Comparison of ENCODE assay signal across 17 mouse cellular contexts in genomic region chr13:112289981-112290380, GRCm38 (mm10). TPM values are rescaled to one million over a fixed set of nuclear protein-coding genes. Genes with fewer than 3 reads are reported as not detected.
DNase-seq lines count a peak whose midpoint lies in the region; ATAC-seq and TF ChIP-seq lines count a peak whose summit lies in the region.
"Had no signal": no experiment of that assay in that cellular context is flagged by ENCODE, and none has a peak within 500 bp of the region (broad histone marks: within the 10 kb centered on the region; RNA-seq: fewer than 3 reads in every experiment).

No protein-coding gene starts in this region.

- no peak for TF ChIP-seq EP300 in liver, postnatal 0 days (IDR thresholded peaks at IDR 0.05; ENCODE audit: low read depth)

- H3K9ac ChIP-seq in liver, postnatal 0 days (replicated peaks) = no peak overlapping the region
- H3K9ac ChIP-seq in hindbrain, embryonic 14.5 days = peak overlapping the region; percentile 61
- H3K9ac ChIP-seq in midbrain, postnatal 0 days (replicated peaks; ENCODE audit: low read length, poor library complexity, severe bottlenecking) = peak overlapping the region; percentile 62
- H3K9ac ChIP-seq: limb, embryonic 12.5 days had no signal

- no peak overlapping the region for H3K27ac ChIP-seq in liver, postnatal 0 days (ENCODE audit: low read depth)
- H3K27ac ChIP-seq in hindbrain, embryonic 14.5 days = peak overlapping the region; percentile 89
- H3K27ac ChIP-seq in midbrain, postnatal 0 days (ENCODE audit: low read depth, low read length) = peak overlapping the region; percentile 87
- no peak overlapping the region for H3K27ac ChIP-seq in heart, embryonic 10.5 days
- H3K27ac ChIP-seq: heart, adult 2 months; left cerebral cortex, adult 2 months; limb, embryonic 12.5 days had no signal

- WGBS in liver, postnatal 0 days (ENCODE audit: insufficient replicate concordance) = 59% methylated on average over 4 of the region's 4 CpGs
- 57% methylated on average over 4 of the region's 4 CpGs for WGBS in hindbrain, embryonic 14.5 days
- WGBS in midbrain, postnatal 0 days = 26% methylated on average over 4 of the region's 4 CpGs
- 32% methylated on average over 4 of the region's 4 CpGs for WGBS in heart, embryonic 10.5 days

- no peak for TF ChIP-seq CTCF in liver, postnatal 0 days (IDR thresholded peaks at IDR 0.05; ENCODE audit: low read depth)
- TF ChIP-seq CTCF in midbrain, postnatal 0 days (IDR thresholded peaks at IDR 0.05) = no peak

- peaks cover 10% of the 10 kb centered on the region for H3K4me1 ChIP-seq in liver, postnatal 0 days (ENCODE audit: insufficient read depth)
- H3K4me1 ChIP-seq in hindbrain, embryonic 14.5 days (replicated peaks; ENCODE audit: control insufficient read depth, insufficient read depth, low read length) = peaks cover 19% of the 10 kb centered on the region
- peaks cover 5% of the 10 kb centered on the region; the same call in 1 of the 2 replicates for H3K4me1 ChIP-seq in midbrain, postnatal 0 days (ENCODE audit: insufficient read depth, low read length)
- H3K4me1 ChIP-seq in heart, embryonic 10.5 days = peaks cover 38% of the 10 kb centered on the region

- no peaks in the 10 kb centered on the region for H3K36me3 ChIP-seq in liver, postnatal 0 days (replicated peaks; ENCODE audit: insufficient read depth, low read length)
- H3K36me3 ChIP-seq in hindbrain, embryonic 14.5 days (replicated peaks; ENCODE audit: control insufficient read depth, insufficient read depth) = no peaks in the 10 kb centered on the region
- H3K36me3 ChIP-seq in midbrain, postnatal 0 days (ENCODE audit: insufficient read depth, low read length) = no peaks in the 10 kb centered on the region
- H3K36me3 ChIP-seq in heart, embryonic 10.5 days = no peaks in the 10 kb centered on the region
- H3K36me3 ChIP-seq: limb, embryonic 12.5 days had no signal

- H3K4me2 ChIP-seq in liver, postnatal 0 days (ENCODE audit: low read depth, low read length) = 0 out of 2 replicates have a peak overlapping the region, but pooled peaks have one; percentile 9
- H3K4me2 ChIP-seq in hindbrain, embryonic 14.5 days (replicated peaks) = peak overlapping the region; percentile 54
- peak overlapping the region; percentile 56 for H3K4me2 ChIP-seq in midbrain, postnatal 0 days (ENCODE audit: low read depth, low read length, poor library complexity, severe bottlenecking)

- no peak overlapping the region for H3K4me3 ChIP-seq in liver, postnatal 0 days (ENCODE audit: low read depth, low read length)
- peak overlapping the region; percentile 30 for H3K4me3 ChIP-seq in hindbrain, embryonic 14.5 days (replicated peaks; ENCODE audit: low read length)
- H3K4me3 ChIP-seq in midbrain, postnatal 0 days (ENCODE audit: low read depth, low read length) = peak overlapping the region; percentile 41
- no peak overlapping the region for H3K4me3 ChIP-seq in heart, embryonic 10.5 days
- H3K4me3 ChIP-seq: heart, adult 2 months; limb, embryonic 12.5 days had no signal

- peak; percentile 55 for DNase-seq in CD4-positive, CD25-positive, alpha-beta regulatory T cell, adult 2 months (ENCODE audit: low read depth, low spot score)
- DNase-seq in liver, postnatal 0 days = no peak
- no peak for DNase-seq in liver
- no peak for DNase-seq in hindbrain, embryonic 14.5 days (ENCODE audit: low spot score)
- DNase-seq in midbrain, postnatal 0 days (ENCODE audit: low spot score) = peak; percentile 26
- DNase-seq in embryo, embryonic 10 days (ENCODE audit: low spot score) = no peak
- DNase-seq in heart, embryonic 10.5 days (ENCODE audit: low spot score) = no peak
- DNase-seq: adrenal gland, postnatal 10 days; heart, adult 2 months; heart, postnatal 14 days; kidney, adult 2 months; kidney, postnatal 4 days; lung, postnatal 4 days; spleen, adult 18-20 months had no signal

- H3K27me3 ChIP-seq in liver, postnatal 0 days (ENCODE audit: insufficient read depth, low read length) = no peaks in the 10 kb centered on the region
- no peaks in the 10 kb centered on the region for H3K27me3 ChIP-seq in hindbrain, embryonic 14.5 days (ENCODE audit: control insufficient read depth, insufficient read depth, low read length)
- H3K27me3 ChIP-seq in midbrain, postnatal 0 days (ENCODE audit: insufficient read depth, low read length) = no peaks in the 10 kb centered on the region
- H3K27me3 ChIP-seq in heart, embryonic 10.5 days (ENCODE audit: insufficient read depth, poor library complexity, severe bottlenecking) = no peaks in the 10 kb centered on the region

- 0 out of 2 replicates have a peak, but pooled peaks cover 4% of the 10 kb centered on the region for H3K9me3 ChIP-seq in liver, postnatal 0 days (ENCODE audit: low read length)
- no peaks in the 10 kb centered on the region for H3K9me3 ChIP-seq in hindbrain, embryonic 14.5 days (ENCODE audit: control insufficient read depth, low read length)
- no peaks in the 10 kb centered on the region for H3K9me3 ChIP-seq in midbrain, postnatal 0 days (ENCODE audit: low read length)
- no peaks in the 10 kb centered on the region for H3K9me3 ChIP-seq in heart, embryonic 10.5 days
- H3K9me3 ChIP-seq: limb, embryonic 12.5 days had no signal

- ATAC-seq in CD4-positive, CD25-positive, alpha-beta regulatory T cell, adult 4 months = no peak
- ATAC-seq in liver, postnatal 0 days = no peak
- ATAC-seq in hindbrain, embryonic 14.5 days (ENCODE audit: low FRiP score) = no peak
- no peak for ATAC-seq in midbrain, postnatal 0 days (ENCODE audit: low FRiP score)

RNA-seq across cellular contexts. Expression of gene Ankrd55, which starts 1.7 kb away (rescaled TPM):
- polyA plus RNA-seq in CD4-positive, CD25-positive, alpha-beta regulatory T cell, adult 4 months (2017; shearing (Covaris generic)) = 10 to 100 TPM; 12.1 to 14.6 TPM
- polyA plus RNA-seq in liver, postnatal 0 days (2015; fragmentation: Nextera tagmentation; extraction: Ambion mirVana) = 1.3 and 1.5 TPM in 2 replicates
- 9.2 and 10.9 TPM in 2 replicates for polyA plus RNA-seq in hindbrain, embryonic 14.5 days (2014; fragmentation: Nextera tagmentation; extraction: Ambion mirVana)
- total RNA-seq in midbrain, postnatal 0 days (2014; rRNA removed) = 21.2 and 24.4 TPM in 2 replicates
- 10.2 and 11.7 TPM in 2 replicates for polyA plus RNA-seq in midbrain, postnatal 0 days (2015; fragmentation: Nextera tagmentation; extraction: Ambion mirVana)
- 0.30 TPM in 1 of 2 replicates, not detected in the other for polyA plus RNA-seq in heart, embryonic 10.5 days (2016; fragmentation: Nextera tagmentation; extraction: Ambion mirVana)

Comparison
In these comparisons a context has a peak if more than half of its experiments do, and no peak if none do; other contexts are left out.
1. DNase-seq: peak in CD4-positive, CD25-positive, alpha-beta regulatory T cell, adult 2 months (single experiment) and midbrain, postnatal 0 days (single experiment); none in liver, postnatal 0 days (single experiment), liver (single experiment), hindbrain, embryonic 14.5 days (single experiment), embryo, embryonic 10 days (single experiment) and heart, embryonic 10.5 days (single experiment).
2. H3K27ac ChIP-seq: peak in hindbrain, embryonic 14.5 days (single experiment) and midbrain, postnatal 0 days (single experiment); none in liver, postnatal 0 days (single experiment) and heart, embryonic 10.5 days (single experiment).
3. H3K4me3 ChIP-seq: peak in hindbrain, embryonic 14.5 days (single experiment) and midbrain, postnatal 0 days (single experiment); none in liver, postnatal 0 days (single experiment) and heart, embryonic 10.5 days (single experiment).
4. Peak in every context shown above with its lines, with median percentiles within 50 percentile points of each other: H3K4me2 ChIP-seq.